Mouse (Mus musculus) G1E (cell line): ENCODE data around the gene Nell2.

ENCODE experiments used
- CTCF ChIP-seq: IDR thresholded peaks from 2 replicates; pipeline ENCODE4 v1.5.1; 2012; ENCODE audit warnings: low read depth, low read length, inconsistent platforms, mixed read lengths
- POLR2AphosphoS5 ChIP-seq: IDR thresholded peaks from 2 replicates; pipeline ENCODE4 v1.6.1; 2012; ENCODE audit warnings: low read depth, low read length, inconsistent platforms; ENCODE audit not compliant: insufficient replicate concordance

GRCm38 (mm10) chr15:95536724-95537123 lies 8.4 kb upstream of the Nell2 start:
- TF ChIP-seq CTCF (no peak), POLR2AphosphoS5 (no peak)
